Mouse (Mus musculus) right cerebral cortex, postnatal 25 days (tissue): Measurements from ENCODE around the gene Krtap5-4.
"Not testable (repeated sequence)": the region's sequence is repeated elsewhere in the genome, so short reads cannot be mapped to it uniquely, and the experiment has no call there.

Source experiments
- DNase-seq: peaks from one replicate; pipeline ENCODE4 v3.0.0; 2022

Gene Krtap5-4

GRCm38 (mm10) chr7:142303249-142303648 lies at the start of gene Krtap5-4:
Krtap5-4 (plus strand) TSS chr7:142303549.
- no peak for DNase-seq

- peak; percentile 33 for DNase-seq
These were observed 47.8 kb upstream of the Krtap5-4 start for GRCm38 (mm10) chr7:142255517-142255916.

- not testable (repeated sequence) for DNase-seq
These were observed 45.1 kb upstream of the Krtap5-4 start, which contains the start of gene Gm2431 for GRCm38 (mm10) chr7:142258254-142258653. Gm2431 (minus strand) TSS chr7:142258354.

GRCm38 (mm10) chr7:142274263-142274662 lies 29.1 kb upstream of the Krtap5-4 start, which contains the start of gene Gm4559:
Gm4559 (minus strand) TSS chr7:142274363.
- DNase-seq = not testable (repeated sequence)

GRCm38 (mm10) chr7:142278183-142278582 lies 25.2 kb upstream of the Krtap5-4 start:
- peak; percentile 44 for DNase-seq

DNA sequence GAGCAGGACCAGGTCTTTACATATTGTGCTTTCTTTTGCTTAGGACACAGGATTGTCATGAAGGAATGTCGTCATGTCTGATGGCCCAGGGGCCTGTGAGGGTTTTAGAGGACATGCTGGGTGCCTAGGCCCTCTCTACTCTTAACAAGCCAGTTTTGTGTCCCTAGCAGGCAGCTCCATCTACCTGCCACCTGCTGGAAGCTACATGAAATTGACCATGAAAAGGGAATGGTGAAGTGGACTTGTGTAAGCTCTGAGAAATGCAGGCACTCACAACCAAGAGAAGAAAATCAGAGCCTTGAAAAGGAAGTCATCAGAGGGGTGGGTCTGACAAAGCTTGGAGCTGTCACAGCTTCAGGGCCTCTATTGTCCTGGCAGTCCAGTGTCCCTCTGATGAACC lies 24.1 kb upstream of the Krtap5-4 start:
- DNase-seq = not testable (repeated sequence)

GRCm38 (mm10) chr7:142282847-142283246 lies 20.5 kb upstream of the Krtap5-4 start:
- not testable (repeated sequence) for DNase-seq

DNA sequence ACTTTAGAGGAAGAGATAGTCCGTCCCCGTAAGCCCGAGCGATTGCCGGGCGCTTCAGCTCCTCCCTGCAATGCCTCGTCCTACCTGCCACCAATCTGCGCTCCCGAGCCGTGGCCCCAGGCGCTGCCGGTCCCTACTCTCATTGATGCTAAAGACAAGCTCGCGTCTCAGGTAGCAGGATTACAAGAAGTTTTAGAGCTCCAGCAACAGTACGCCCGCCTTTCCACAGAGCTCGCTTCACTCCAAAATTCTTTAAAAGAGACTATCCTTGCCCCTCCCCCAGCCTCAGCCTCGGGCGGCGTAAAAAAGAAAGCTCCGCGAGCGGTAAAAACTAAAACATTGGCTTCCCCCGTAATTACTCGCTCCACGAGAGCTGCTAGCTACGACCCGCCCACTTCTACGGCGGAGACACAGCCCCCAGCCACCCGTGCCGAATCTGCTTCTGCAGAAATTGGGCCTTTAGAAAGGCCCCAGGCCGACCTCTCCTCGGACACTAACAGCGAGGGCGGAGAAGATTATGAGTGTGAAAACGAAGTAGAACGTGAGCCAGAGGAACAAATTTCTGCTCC lies 19.2 kb upstream of the Krtap5-4 start:
- peak; percentile 22 for DNase-seq

DNA sequence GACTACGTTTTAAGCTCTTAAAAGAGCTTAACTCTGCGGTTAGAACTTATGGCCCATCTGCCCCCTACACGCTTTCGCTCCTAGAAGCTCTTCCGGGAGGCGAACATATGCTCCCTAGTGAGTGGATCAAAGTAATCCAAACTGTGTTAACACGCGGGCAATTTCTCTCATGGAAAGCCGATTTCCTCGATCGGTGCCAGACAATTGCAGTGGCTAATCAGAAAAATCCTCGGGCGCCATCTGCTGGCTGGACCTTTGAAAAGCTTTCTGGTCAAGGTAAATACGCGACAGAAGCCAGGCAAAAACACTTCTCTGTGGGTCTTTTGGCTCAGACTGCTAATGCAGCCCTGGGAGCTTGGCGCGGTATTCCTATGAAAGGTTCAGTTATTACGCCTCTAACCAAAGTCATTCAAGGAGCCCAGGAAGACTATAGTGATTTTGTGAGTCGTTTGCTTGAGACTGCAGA lies 18.7 kb upstream of the Krtap5-4 start:
- peak; percentile 84 for DNase-seq

DNA sequence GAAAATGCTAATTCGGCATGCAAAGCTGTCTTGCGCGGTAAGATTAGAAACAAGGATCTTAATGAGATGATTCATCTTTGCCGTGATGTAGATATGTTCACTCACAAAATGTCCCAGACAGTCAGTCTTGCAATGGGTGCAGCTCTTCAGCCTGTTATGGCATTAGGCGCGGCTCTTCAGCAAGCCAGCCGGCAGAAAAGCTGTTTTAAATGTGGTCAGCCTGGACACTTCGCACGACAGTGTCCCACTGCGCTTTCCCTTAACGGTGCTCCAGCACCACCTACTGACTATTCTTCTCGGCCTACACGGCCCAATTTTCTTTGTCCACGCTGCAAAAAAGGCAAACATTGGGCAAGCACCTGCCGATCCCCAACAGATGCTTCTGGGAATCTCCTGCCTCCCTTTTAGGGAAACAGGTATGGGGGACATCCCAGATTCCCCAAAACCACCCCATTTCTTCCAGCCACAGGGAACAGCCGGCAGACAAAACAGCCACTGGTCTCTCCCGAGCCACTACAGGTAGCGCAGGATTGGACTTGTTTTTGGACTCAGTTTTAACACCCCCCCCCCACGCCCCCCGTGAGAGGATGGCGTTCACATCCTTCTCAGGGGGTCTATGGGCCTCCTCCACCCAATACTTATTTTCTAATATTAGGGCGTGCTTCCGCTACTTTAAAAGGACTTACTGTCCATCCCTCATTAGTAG lies 18.1 kb upstream of the Krtap5-4 start:
- DNase-seq = peak; percentile 13

DNA sequence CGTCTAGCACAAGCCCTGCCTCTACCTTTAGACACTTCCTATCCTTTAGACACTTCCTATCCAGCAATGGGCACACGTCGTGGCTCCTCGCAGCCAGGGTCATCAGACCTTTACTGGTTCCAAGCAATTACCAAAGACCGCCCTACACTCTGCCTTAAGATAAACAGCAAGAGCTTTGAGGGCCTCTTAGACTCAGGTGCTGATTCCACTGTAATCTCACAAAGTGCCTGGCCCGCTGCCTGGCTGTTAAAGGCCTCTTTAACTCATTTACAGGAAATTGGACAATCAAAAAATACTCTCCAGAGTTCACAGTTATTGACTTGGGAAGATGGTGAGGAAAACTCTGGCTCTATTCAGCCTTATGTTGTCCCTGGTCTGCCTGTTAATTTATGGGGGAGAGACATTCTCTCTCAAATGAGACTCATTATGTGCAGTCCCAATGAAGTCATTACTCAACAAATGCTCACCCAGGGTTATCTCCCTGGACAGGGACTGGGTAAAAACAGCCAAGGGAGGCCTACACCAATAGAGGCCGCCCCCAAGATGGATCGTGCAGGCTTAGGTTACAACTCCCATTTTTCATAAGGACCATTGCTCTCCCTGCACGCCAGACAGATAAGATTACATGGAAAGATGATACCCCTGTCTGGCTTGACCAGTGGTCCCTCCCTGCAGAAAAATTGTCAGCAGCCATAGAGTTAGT lies 17.3 kb upstream of the Krtap5-4 start:
- not testable (repeated sequence) for DNase-seq

GRCm38 (mm10) chr7:142293851-142294250 lies 9.5 kb upstream of the Krtap5-4 start:
- DNase-seq = not testable (repeated sequence)

DNA sequence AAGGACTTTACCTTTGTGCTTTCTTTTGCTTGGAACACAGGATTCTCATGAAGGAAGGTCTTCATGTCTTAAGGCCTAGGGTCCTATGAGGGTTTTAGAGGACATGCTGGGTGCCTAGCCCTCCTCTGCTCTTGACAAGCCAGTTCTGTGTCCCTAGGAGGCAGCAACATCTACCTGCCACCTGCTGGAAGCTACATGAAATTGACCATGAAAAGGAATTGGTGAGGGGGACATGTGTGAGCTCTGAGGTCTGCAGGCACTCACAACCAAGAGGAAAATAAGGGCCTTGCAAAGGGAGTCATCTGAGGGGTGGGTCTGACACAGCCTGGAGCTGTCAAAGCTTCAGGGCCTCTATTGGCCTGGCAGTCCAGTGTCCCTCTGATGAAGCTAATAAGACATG lies 7.9 kb upstream of the Krtap5-4 start:
- DNase-seq = no peak

DNA sequence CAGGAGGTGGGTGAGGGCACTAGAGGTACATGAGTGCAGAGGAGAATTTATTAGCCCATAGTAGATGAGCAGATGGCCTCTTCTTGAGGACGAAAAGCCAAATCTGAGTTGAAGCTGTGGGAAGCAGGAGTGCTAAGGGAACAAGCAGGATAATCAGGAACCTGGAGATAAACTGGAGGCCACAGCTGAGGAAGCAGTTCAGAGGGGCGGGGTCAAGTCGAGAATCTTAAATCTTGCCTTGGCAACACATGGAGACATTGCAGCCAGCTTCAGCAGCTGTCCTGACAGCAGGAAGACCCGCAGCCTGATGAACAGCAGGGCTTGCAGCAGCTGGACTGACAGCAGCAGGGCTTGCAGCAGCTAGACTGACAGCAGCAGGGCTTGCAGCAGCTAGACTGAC lies 7.2 kb upstream of the Krtap5-4 start:
- not testable (repeated sequence) for DNase-seq

DNA sequence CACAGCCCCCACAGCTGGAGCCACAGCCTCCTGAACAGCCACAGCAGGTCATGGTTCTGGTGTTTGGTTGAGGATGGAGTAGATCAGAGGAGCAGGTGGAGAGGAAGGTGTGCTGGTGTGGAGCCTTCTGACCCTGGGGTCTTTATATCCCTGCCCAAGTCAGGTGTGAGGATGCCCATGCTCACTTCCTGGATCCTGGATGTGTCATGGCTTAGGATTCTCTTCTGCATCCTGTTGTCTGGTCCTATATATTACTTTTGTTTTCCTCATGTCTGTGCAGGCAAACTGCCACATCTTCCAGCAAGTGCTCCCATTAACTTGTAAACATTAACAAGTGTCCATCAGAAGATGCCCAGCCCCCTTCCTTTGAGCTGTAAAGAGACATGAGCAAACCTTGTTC lies 6.3 kb upstream of the Krtap5-4 start, which contains the start of gene Krtap5-1:
Gene Krtap5-1, minus strand, starts transcription at position 101 of the 400 bp plus-strand sequence.
- not testable (repeated sequence) for DNase-seq

DNA sequence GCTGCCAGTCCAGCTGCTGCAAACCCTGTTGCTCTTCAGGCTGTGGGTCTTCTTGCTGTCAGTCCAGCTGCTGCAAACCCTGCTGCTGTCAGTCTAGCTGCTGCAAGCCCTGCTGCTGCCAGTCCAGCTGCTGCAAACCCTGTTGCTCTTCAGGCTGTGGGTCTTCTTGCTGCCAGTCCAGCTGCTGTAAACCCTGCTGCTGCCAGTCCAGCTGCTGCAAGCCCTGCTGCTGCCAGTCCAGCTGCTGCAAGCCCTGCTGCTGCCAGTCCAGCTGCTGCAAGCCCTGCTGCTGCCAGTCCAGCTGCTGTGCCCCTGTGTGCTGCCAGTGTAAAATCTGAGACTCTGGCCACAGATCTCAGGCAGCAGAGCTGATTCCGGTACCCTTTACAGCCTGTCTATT lies 580 bp downstream of the Krtap5-4 start:
- not testable (repeated sequence) for DNase-seq

GRCm38 (mm10) chr7:142314600-142315285 lies 11.4 kb downstream of the Krtap5-4 start:
- no peak for DNase-seq

- no peak for DNase-seq
These were observed 13.2 kb downstream of the Krtap5-4 start for GRCm38 (mm10) chr7:142316558-142316957.

DNA sequence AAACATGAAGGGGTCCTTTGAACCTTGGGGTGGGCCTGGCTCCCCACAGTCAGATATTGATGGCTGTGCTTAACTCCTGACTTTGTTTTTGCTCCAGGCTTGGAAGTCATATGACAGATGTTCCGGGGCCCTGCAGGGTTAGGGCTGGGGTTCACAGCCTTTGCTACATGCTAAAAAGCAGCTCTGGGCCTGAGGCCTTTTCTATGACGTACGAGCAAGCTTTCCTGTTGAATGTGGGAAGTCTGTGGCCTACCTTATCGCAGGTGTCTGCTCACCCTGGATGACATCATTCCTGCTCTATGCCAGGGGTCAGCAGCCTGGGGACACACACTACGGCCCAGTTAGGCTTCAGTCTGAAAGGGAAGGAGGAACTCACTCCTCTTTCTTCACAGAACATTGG lies 13.9 kb downstream of the Krtap5-4 start:
- no peak for DNase-seq

DNA sequence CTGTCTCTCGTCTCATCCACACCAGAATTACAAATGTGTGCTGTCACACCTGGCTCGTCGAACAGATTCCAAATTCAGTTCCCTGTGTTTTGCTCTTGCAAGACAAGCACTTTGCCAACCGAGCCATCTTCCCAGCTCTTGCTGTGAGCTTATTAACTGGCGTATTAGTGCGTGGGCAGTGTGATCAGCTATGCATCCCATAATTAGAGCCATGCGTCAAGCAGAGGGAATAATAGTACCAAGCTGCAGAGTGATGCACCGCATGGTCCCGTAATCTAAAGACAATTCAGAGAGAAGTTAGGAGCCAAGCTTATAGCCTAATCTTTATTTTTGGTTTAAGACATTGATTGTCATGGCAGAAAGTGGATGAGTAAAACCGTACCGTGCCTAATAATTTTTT lies 15.8 kb downstream of the Krtap5-4 start:
- no peak for DNase-seq

DNA sequence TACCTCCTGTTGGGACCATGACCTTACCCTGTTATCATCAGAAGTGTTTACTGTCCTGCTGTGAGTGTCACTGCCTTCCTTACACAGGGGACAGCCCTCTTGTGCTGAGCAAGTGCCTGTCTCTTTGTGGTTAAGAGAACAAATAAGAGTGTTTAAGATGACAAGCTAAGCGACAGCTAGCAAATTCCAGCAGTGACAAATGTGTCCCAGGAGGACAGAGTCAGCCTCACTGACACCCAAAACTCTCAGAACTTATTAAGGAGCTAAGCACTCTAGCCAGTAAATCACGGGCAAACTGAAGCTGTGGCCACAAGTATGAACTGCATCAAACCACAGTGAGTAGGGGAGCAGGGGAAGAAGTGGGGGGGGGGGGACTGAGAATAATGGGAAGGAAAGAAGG lies 17.6 kb downstream of the Krtap5-4 start:
- DNase-seq = no peak

- not testable (repeated sequence) for DNase-seq
These were observed 18.4 kb downstream of the Krtap5-4 start for GRCm38 (mm10) chr7:142321637-142322306.
